Mouse (Mus musculus) midbrain, embryonic 14.5 days (tissue): Measurements from ENCODE around the gene Hoxb2. TPM values are rescaled to one million over a fixed set of nuclear protein-coding genes. Genes with fewer than 3 reads are reported as not detected.
A peak's percentile ranks its signal among the peaks of the same experiment; 100 is the strongest.

Experiments
- ATAC-seq: fragments of 200-750 bp; cut with Nextera tagmentation; 2 replicates; pipeline ENCODE4 v1.8.0; 2017; ENCODE audit warnings: moderate number of reproducible peaks, moderate library complexity; ENCODE audit not compliant: low FRiP score, low TSS enrichment
- DNase-seq: peaks from one replicate; pipeline ENCODE4 v3.0.0-alpha.2; 2015
- H3K27ac ChIP-seq: fragments of 300-500 bp; sonication (generic); replicated peaks from 2 replicates; pipeline ENCODE4 v1.5.1; 2014; ENCODE audit warnings: mild to moderate bottlenecking, low read depth, low read length, moderate library complexity
- H3K27me3 ChIP-seq: fragments of 300-500 bp; sonication (generic); 2 replicates; pipeline ENCODE4 v1.6.1; 2014; ENCODE audit warnings: low read length, control low read depth, mixed read lengths; ENCODE audit not compliant: control insufficient read depth, insufficient read depth
- H3K36me3 ChIP-seq: fragments of 300-500 bp; sonication (generic); 2 replicates; pipeline ENCODE4 v1.6.1; 2014; ENCODE audit warnings: low read length, control low read depth; ENCODE audit not compliant: control insufficient read depth, insufficient read depth
- H3K4me1 ChIP-seq: fragments of 300-500 bp; sonication (generic); 2 replicates; pipeline ENCODE4 v1.6.1; 2014; ENCODE audit warnings: mild to moderate bottlenecking, antibody characterized with exemption, low read length, control low read depth; ENCODE audit not compliant: control insufficient read depth, insufficient read depth
- H3K4me2 ChIP-seq: fragments of 300-500 bp; sonication (generic); 2 replicates; pipeline ENCODE4 v1.6.1; 2014; ENCODE audit warnings: mild to moderate bottlenecking, low read length, moderate library complexity
- H3K4me3 ChIP-seq: fragments of 300-500 bp; sonication (generic); replicated peaks from 2 replicates; pipeline ENCODE4 v1.5.1; 2014; ENCODE audit warnings: low read depth, low read length
- H3K9ac ChIP-seq: fragments of 300-500 bp; sonication (generic); replicated peaks from 2 replicates; pipeline ENCODE4 v1.6.1; 2014; ENCODE audit warnings: mild to moderate bottlenecking, low read length, moderate library complexity
- H3K9me3 ChIP-seq: fragments of 300-500 bp; sonication (generic); 2 replicates; pipeline ENCODE4 v1.6.1; 2016; ENCODE audit warnings: low read length, control low read depth, mixed read lengths; ENCODE audit not compliant: control insufficient read depth
- WGBS: fragments of 180-500 bp; shearing (Covaris S2); extraction: QIAGEN DNeasy Blood & Tissue Kit; methylation state at CpG from one replicate; pipeline ENCODE4 v1.1.7; 2014; 5-methylcytosine and 5-hydroxymethylcytosine counted together
- polyA plus RNA-seq: library from polyadenylated mRNA; unstranded; fragments of >200 nt; fragmentation: Nextera tagmentation; extraction: Ambion mirVana; gene quantifications from 2 replicates; pipeline ENCODE4 v1.2.1, GENCODE M21; 2014

The Hoxb2 gene
- polyA plus RNA-seq, 1 experiment from 2014 or later, result 0.17 TPM

DNA sequence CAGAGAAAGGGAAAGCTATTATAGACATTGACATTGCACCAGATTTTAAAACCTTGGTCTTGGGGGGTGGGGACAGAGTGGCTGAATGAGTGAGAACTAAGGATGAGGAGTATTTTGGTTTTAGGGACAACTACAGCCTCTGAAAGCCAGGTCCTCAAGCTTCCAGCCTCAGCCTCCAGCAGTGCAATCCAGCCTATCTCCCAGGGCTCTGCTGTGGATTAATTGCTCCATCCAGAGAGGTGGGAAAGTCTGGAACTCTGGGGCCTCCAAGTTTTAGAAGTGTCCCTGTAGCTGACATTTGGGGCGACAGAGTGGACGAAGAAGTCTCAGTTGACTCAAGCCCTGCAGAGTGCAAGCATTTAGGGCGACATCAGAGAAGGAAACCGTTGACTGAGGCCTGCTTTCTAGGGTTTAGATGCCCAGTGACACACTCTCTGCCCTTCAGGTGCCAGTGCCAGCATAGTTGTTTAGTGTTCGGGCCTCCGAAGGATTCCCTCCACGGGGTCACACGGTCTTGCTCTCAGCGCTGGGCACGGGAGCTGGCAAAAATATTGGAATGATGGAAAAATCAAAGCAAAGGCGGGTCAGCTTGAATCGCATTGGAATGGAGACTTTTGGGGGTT is 36.4 kb upstream of the Hoxb2 start:
- whole genome bisulfite sequencing, result 4% methylated on average over 12 of the region's 12 CpGs
- no peaks in the 10 kb centered on the region for H3K4me1 ChIP-seq
- DNase-seq (no peak), ATAC-seq (no peak)
- H3K27ac ChIP-seq, result no peak overlapping the region
- H3K27me3 ChIP-seq, result peaks cover 100% of the 10 kb centered on the region
- H3K9ac ChIP-seq, result no peak overlapping the region
- no peak overlapping the region for H3K4me2 ChIP-seq
- no peak overlapping the region for H3K4me3 ChIP-seq
- H3K9me3 ChIP-seq, result no peaks in the 10 kb centered on the region
- no peaks in the 10 kb centered on the region for H3K36me3 ChIP-seq

DNA sequence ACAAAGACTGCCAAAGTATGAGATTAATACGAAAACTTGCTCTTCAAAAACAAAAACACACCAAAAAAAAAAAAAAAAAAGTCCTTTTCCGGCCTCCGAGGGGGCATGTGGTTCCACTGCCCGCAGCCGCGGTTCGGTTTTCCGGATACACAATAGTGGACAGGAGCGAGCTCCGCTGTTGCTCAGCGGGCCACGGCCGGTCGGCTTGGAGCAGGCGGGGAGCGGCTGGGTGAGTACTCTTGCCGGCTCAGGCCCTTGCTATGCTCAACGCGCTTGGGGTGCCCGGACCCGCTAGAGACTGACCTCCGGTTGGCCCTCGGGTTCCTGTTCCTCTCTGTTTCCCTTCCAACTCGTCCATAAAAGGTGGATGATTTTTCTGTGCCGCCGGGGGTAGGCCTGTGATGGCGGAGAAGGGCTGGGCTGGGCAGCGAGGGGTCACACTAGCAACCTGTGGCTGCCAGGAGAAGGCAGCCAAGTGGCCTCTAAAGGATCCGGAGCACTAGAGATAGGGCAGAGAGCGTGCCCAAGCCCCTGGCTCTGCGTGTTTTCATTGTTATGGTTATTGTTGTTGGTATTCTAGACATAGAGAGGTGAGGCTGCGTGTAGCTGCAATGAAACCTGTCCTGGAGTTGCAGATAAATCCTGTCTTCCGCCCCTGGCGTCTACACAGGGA is 35.5 kb upstream of the Hoxb2 start:
- no peak overlapping the region for H3K27ac ChIP-seq
- no peak overlapping the region for H3K4me3 ChIP-seq
- under 1% methylated on average over 34 of the region's 34 CpGs for WGBS
- H3K9ac ChIP-seq, result no peak overlapping the region
- no peaks in the 10 kb centered on the region for H3K36me3 ChIP-seq
- H3K27me3 ChIP-seq, result peaks cover 100% of the 10 kb centered on the region
- no peaks in the 10 kb centered on the region for H3K4me1 ChIP-seq
- ATAC-seq (no peak), DNase-seq (no peak)
- no peak overlapping the region for H3K4me2 ChIP-seq
- H3K9me3 ChIP-seq, result no peaks in the 10 kb centered on the region

DNA sequence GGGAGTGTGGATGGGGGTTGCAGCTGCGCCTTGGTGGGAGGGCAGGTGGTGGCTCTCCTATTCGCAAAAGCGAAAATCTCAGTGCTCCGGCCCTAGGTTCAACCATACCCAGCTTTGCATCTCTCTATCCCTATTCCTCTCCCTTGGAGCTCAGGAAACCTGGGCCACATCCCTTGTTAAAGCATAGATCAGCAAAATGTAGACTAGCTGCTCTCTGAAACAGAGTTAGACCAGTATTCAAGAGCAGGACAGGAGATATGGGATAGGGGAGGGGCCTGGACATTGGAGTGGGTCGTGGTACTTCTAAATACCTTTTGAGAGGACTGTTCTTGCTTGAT is 35.0 kb upstream of the Hoxb2 start:
- 8% methylated on average over 5 of the region's 5 CpGs for WGBS
- ATAC-seq (no peak), DNase-seq (no peak)
- Histone ChIP-seq H3K27ac (no peak overlapping the region), H3K4me3 (no peak overlapping the region), H3K27me3 (peaks cover 100% of the 10 kb centered on the region), H3K4me1 (no peaks in the 10 kb centered on the region), H3K36me3 (no peaks in the 10 kb centered on the region), H3K9me3 (no peaks in the 10 kb centered on the region), H3K4me2 (no peak overlapping the region), H3K9ac (no peak overlapping the region)

DNA sequence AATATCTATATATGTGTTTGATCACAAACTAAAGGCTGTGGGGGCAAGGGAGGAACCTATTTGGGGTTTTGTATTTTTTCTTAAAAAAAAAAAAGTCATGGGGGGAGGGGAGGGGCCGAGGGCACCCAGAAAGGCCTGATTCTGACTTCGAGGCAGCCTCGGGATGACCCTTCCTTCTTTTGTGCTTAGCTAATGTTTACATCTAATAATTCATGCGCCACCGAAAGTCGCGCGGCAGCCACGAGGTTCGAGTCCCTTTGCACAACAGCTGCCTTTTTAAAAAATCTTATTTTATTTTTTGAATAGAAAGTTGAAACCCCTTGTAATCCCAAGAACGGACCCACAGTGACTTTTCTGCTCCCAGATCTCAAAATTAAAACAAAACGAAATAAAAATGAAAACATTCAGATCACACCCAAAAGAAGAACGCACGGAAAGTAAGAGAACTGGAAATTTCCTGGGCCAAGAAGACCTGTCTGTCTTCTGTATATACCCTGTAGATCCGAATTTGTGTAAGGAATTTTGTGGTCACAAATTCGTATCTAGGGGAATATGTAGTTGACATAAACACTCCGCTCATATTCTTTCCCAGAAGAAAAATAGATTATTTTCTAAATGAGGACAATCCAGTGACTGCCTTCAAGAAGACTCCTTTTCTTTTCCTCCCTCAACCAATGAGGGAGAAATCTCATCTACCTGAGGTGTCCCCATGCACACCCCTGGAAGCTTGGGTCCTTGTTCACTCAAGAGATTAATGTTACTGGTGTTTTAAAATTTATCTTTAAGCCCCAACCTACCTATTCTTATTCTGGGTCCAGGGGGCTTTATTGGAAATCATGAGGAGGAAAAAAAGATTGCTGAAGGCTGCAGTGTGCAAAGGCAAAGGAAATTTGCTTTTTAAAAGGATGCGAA is 33.4 kb upstream of the Hoxb2 start:
- Histone ChIP-seq H3K27ac (no peak overlapping the region), H3K4me2 (no peak overlapping the region), H3K4me1 (no peaks in the 10 kb centered on the region), H3K9me3 (no peaks in the 10 kb centered on the region), H3K27me3 (peaks cover 100% of the 10 kb centered on the region), H3K36me3 (no peaks in the 10 kb centered on the region), H3K9ac (no peak overlapping the region), H3K4me3 (no peak overlapping the region)
- ATAC-seq (no peak), DNase-seq (peak; percentile 57)
- 7% methylated on average over 18 of the region's 18 CpGs for WGBS

DNA sequence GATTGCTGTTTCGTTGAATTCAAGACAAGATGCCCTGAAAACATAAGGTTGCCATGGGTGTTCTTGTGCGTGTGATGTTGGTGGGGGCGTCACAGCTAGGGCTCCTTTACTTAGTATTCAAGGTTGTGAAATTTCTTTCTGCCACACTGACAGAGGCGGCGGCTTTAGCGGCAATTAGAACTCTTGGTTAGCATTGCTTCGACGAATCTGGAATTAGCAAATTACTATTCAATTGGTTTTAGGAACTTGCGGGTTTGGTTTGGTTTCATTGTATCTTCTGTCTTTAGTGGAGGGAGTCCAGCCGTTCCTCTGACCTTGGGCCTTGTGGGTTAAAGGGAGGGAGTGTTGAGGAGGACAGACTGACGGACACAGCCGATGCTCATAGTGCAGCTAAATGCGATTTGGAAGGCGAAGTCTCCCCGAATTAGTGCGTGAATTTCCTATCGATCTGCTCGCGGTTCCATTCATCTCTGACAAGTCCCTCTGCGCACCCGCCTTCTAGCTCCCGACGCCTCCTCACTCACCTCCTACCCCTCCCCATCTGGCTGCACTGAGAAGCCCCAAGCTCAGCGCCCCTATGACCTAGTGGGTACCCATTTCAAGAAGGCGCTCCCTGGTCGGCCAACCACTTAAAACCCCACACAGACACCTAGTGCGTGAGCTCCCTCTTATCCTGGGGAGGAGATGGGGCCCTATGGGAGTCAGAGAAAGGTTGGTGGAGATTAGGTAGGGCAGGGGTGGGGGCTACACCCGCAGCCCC is 32.5 kb upstream of the Hoxb2 start, which contains the start of gene Hoxb4:
Hoxb4 (plus strand) TSS at position 660 of the 760 bp plus-strand sequence.
- Histone ChIP-seq H3K4me1 (no peaks in the 10 kb centered on the region), H3K9ac (no peak within 1 kb of the TSS), H3K36me3 (no peaks in the 10 kb centered on the region), H3K9me3 (no peaks in the 10 kb centered on the region), H3K27ac (no peak within 1 kb of the TSS), H3K27me3 (peaks cover 100% of the 10 kb centered on the region), H3K4me3 (no peak within 1 kb of the TSS), H3K4me2 (peak within 1 kb of the TSS; percentile 32)
- WGBS, result under 1% methylated on average over 28 of the region's 28 CpGs
- ATAC-seq (no peak), DNase-seq (no peak)

DNA sequence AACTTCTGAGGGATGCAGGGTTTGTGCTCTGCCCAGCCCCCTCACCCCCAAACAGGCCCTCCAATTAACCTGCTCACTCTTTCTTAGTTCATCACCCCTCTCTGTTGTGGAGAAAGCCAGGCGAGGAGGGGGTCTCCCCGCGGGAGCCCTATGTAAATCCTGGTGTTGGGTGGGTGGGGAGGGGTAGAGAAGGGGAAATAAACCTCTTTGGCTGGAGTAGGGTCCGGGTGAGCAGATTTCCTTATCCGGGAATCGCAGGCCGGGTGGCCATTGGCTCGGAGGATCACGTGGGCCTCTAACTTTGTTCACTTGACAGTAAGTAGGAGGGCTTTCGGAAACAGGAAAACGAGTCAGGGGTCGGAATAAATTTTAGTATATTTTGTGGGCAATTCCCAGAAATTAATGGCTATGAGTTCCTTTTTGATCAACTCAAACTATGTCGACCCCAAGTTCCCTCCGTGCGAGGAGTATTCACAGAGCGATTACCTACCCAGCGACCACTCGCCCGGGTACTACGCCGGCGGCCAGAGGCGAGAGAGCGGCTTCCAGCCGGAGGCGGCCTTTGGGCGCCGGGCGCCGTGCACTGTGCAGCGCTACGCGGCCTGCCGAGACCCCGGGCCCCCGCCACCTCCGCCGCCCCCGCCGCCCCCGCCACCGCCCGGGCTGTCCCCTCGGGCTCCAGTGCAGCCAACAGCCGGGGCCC is 31.8 kb upstream of the Hoxb2 start:
- no peak; the same call in 1 of the 2 replicates for ATAC-seq
- no peak overlapping the region for H3K27ac ChIP-seq

DNA sequence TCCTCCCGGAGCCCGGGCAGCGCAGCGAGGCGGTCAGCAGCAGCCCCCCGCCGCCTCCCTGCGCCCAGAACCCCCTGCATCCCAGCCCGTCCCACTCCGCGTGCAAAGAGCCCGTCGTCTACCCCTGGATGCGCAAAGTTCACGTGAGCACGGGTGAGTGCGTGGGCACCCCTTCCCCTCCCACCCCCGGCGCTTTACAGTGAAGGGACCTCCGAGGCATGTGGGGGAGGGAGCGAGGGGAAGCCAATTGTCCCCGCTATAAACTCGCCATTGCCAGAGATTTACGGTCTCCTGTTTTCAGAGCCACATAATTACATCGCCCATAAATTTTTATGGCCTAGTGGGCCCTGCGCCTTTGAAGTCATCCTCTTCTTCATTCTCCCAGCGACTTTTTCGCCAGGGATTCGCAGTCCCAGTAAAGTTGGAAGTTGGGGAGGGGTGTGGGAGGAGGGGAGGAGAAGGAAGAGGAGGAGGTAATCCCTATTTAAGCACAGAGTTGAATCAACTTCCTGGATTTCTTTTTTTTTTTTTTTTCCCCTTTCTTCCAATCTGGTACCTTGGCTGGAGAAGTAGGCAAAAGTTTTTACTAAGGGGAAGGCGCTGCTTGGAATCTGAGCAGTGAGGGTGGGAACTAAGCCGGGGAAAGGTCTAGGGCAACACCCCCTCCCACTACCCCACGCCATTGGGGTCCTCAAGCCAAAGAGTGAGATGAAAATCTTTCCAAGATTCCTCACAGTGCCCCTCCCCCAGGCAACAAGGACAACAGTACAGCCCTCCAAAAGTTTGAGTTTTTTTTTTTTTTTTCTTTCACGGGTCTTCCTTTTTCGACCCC is 31.0 kb upstream of the Hoxb2 start:
- Histone ChIP-seq H3K36me3 (no peaks in the 10 kb centered on the region), H3K4me2 (peak overlapping the region; percentile 32), H3K9ac (no peak overlapping the region), H3K27ac (no peak overlapping the region), H3K4me3 (no peak overlapping the region), H3K27me3 (peaks cover 100% of the 10 kb centered on the region), H3K9me3 (no peaks in the 10 kb centered on the region), H3K4me1 (no peaks in the 10 kb centered on the region)
- ATAC-seq, result no peak
- under 1% methylated on average over 34 of the region's 34 CpGs for WGBS
- no peak for DNase-seq

More for the DNA sequence above, 31.8 kb upstream of the Hoxb2 start:
- DNase-seq, result no peak
- Histone ChIP-seq H3K27me3 (peaks cover 100% of the 10 kb centered on the region), H3K9me3 (no peaks in the 10 kb centered on the region), H3K36me3 (no peaks in the 10 kb centered on the region), H3K4me1 (no peaks in the 10 kb centered on the region), H3K4me2 (peak overlapping the region; percentile 32), H3K4me3 (no peak overlapping the region), H3K9ac (no peak overlapping the region)
- WGBS, result 1% methylated on average over 39 of the region's 45 CpGs
